Mouse (Mus musculus): ENCODE results near the gene P2rx3. TPM values are rescaled to one million over a fixed set of nuclear protein-coding genes. Genes with fewer than 3 reads are reported as not detected.

The P2rx3 gene
- polyA plus RNA-seq, 2 experiments: 0.69 to 0.81 TPM

DNA sequence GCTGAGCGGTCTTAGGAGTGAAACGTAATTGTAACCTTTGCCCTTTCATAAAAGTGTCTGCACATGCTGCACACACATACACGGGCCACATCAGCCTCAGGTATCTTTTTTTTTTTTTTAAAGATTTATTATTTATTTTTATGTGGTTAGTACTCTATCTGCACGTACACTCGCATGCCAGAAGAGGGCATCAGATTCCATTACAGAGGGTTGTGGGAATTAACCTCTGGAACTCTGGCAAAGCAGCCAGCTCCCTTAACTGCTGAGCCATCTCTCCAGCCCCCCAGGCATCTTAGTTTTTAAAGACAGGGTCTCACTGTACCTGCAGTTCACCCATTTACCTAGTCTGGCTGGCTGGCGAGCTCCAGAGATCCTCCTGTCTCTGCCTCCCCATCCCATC lies 22.4 kb upstream of the P2rx3 start:
- H3K4me1 ChIP-seq (ENCODE audit: control insufficient read depth, insufficient read depth, low read length): peaks cover 15% of the 10 kb centered on the region
- 78% methylated on average over 6 of the region's 6 CpGs for WGBS
- DNase-seq (ENCODE audit: low spot score) (no peak), ATAC-seq (ENCODE audit: low FRiP score, low read depth) (no peak)
- no peak overlapping the region for H3K9ac ChIP-seq (ENCODE audit: low read depth, low read length, severe bottlenecking)
- H3K36me3 ChIP-seq (ENCODE audit: control insufficient read depth, insufficient read depth, low read length): peaks cover 84% of the 10 kb centered on the region
- no peak overlapping the region for H3K4me3 ChIP-seq (replicated peaks; ENCODE audit: low read length)
- no peaks in the 10 kb centered on the region for H3K9me3 ChIP-seq (ENCODE audit: control insufficient read depth, low read length)
- peak overlapping the region; percentile 82 for H3K27ac ChIP-seq (replicated peaks; ENCODE audit: low read depth, low read length)
- peak overlapping the region; percentile 75; the same call in 1 of the 2 replicates for H3K4me2 ChIP-seq (replicated peaks; ENCODE audit: low read depth, low read length, severe bottlenecking)
- no peak for TF ChIP-seq POLR2A (IDR thresholded peaks at IDR 0.05; ENCODE audit: borderline replicate concordance, extremely low read depth, insufficient read depth, insufficient read length)
- no peaks in the 10 kb centered on the region for H3K27me3 ChIP-seq (ENCODE audit: control insufficient read depth, insufficient read depth, low read length)

DNA sequence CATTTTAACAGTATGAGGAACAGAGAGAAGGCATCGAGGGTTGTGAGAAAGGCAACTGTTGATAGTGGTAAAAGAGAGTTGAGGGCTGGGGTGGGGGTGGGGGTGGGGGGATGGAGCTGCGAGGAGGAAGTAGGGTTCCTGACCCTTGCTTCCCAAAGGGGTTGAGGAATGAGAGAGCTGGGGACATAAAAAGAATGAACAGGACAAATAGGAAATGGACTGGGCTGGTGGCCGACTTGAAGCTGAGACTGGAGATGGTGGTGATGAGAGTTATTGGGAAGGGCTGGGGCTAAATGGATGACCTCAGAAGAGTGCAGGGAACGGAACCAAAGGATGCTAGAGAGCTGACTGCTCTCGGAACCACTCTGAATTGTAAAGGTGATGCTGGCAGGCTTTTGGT lies 19.4 kb upstream of the P2rx3 start:
- Histone ChIP-seq H3K9me3 (ENCODE audit: control insufficient read depth, low read length) (no peaks in the 10 kb centered on the region), H3K27me3 (ENCODE audit: control insufficient read depth, insufficient read depth, low read length) (no peaks in the 10 kb centered on the region), H3K4me3 (replicated peaks; ENCODE audit: low read length) (no peak overlapping the region), H3K27ac (replicated peaks; ENCODE audit: low read depth, low read length) (no peak overlapping the region), H3K4me1 (ENCODE audit: control insufficient read depth, insufficient read depth, low read length) (peaks cover 15% of the 10 kb centered on the region), H3K9ac (ENCODE audit: low read depth, low read length, severe bottlenecking) (no peak overlapping the region), H3K36me3 (ENCODE audit: control insufficient read depth, insufficient read depth, low read length) (peaks cover 83% of the 10 kb centered on the region), H3K4me2 (replicated peaks; ENCODE audit: low read depth, low read length, severe bottlenecking) (no peak overlapping the region)
- DNase-seq (ENCODE audit: low spot score) (no peak), ATAC-seq (ENCODE audit: low FRiP score, low read depth) (no peak)
- 64% methylated on average over 5 of the region's 5 CpGs for WGBS
- TF ChIP-seq POLR2A (IDR thresholded peaks at IDR 0.05; ENCODE audit: borderline replicate concordance, extremely low read depth, insufficient read depth, insufficient read length): no peak

DNA sequence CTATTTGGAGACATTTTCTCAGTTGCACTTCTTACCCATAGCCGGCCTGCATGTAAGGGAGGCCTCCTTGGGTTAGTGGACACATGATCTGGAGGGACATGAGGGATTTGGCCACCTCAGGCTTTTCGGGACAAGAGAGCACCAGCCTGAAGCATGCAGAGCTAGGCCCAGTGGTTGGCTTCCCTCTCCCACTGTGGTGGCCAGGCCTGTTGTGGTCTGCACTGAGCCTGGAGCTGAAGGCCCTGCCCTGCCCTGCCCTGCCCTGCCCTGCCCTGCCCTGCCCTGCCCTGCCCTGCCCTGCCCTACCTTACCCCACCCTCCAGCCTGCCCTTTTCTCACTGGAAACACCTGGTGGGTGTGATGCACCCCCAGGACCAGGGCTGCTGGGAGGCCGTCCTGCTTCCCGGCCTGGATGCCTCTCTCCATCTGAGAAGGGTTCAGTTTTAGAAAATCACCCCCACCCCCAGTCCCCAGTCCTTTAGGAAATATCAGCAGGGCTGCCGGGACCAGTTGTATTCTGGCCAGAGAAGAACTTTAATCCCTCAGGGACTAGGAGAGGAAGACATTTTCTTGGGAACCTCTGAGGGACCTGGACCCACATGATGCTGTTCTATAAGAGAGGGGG lies 16.0 kb upstream of the P2rx3 start:
- Histone ChIP-seq H3K9ac (ENCODE audit: low read depth, low read length, severe bottlenecking) (no peak overlapping the region), H3K4me2 (replicated peaks; ENCODE audit: low read depth, low read length, severe bottlenecking) (no peak overlapping the region), H3K9me3 (ENCODE audit: control insufficient read depth, low read length) (no peaks in the 10 kb centered on the region), H3K27ac (replicated peaks; ENCODE audit: low read depth, low read length) (no peak overlapping the region), H3K36me3 (ENCODE audit: control insufficient read depth, insufficient read depth, low read length) (peaks cover 66% of the 10 kb centered on the region), H3K27me3 (ENCODE audit: control insufficient read depth, insufficient read depth, low read length) (no peaks in the 10 kb centered on the region), H3K4me1 (ENCODE audit: control insufficient read depth, insufficient read depth, low read length) (peaks cover 16% of the 10 kb centered on the region), H3K4me3 (replicated peaks; ENCODE audit: low read length) (no peak overlapping the region)
- 86% methylated on average over 5 of the region's 5 CpGs for WGBS
- no peak for TF ChIP-seq POLR2A (IDR thresholded peaks at IDR 0.05; ENCODE audit: borderline replicate concordance, extremely low read depth, insufficient read depth, insufficient read length)
- no peak for DNase-seq (ENCODE audit: low spot score)
- no peak for ATAC-seq (ENCODE audit: low FRiP score, low read depth)

DNA sequence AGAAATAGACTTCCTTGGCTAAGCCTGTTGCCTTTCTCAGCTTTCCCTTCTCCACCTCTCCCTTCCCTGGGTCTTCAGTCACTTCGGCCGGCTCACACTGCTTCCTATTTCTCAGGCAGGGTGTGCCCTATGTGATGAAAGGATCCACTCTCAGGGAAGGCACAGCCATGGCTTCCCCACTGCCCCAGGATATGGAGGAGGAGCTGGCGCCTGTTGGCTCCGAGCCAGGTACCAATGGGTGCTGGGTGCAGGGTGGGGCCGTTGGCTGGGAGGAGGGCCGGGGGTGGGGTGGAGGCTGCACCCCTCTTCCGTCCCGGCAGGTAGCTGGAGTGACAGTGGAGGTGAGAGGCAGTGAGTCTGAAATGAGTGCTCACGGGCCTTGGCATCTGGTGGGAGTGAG lies 13.5 kb upstream of the P2rx3 start:
- WGBS: 36% methylated on average over 9 of the region's 9 CpGs
- peak overlapping the region; percentile 71 for H3K4me2 ChIP-seq (replicated peaks; ENCODE audit: low read depth, low read length, severe bottlenecking)
- ATAC-seq (ENCODE audit: low FRiP score, low read depth) (no peak), DNase-seq (ENCODE audit: low spot score) (peak; percentile 23)
- H3K4me3 ChIP-seq (replicated peaks; ENCODE audit: low read length): peak overlapping the region; percentile 71
- H3K4me1 ChIP-seq (ENCODE audit: control insufficient read depth, insufficient read depth, low read length): peaks cover 18% of the 10 kb centered on the region
- peak overlapping the region; percentile 37 for H3K9ac ChIP-seq (ENCODE audit: low read depth, low read length, severe bottlenecking)
- H3K27ac ChIP-seq (replicated peaks; ENCODE audit: low read depth, low read length): peak overlapping the region; percentile 95
- H3K36me3 ChIP-seq (ENCODE audit: control insufficient read depth, insufficient read depth, low read length): peaks cover 55% of the 10 kb centered on the region
- no peak for TF ChIP-seq POLR2A (IDR thresholded peaks at IDR 0.05; ENCODE audit: borderline replicate concordance, extremely low read depth, insufficient read depth, insufficient read length)
- no peaks in the 10 kb centered on the region for H3K9me3 ChIP-seq (ENCODE audit: control insufficient read depth, low read length)
- H3K27me3 ChIP-seq (ENCODE audit: control insufficient read depth, insufficient read depth, low read length): no peaks in the 10 kb centered on the region

DNA sequence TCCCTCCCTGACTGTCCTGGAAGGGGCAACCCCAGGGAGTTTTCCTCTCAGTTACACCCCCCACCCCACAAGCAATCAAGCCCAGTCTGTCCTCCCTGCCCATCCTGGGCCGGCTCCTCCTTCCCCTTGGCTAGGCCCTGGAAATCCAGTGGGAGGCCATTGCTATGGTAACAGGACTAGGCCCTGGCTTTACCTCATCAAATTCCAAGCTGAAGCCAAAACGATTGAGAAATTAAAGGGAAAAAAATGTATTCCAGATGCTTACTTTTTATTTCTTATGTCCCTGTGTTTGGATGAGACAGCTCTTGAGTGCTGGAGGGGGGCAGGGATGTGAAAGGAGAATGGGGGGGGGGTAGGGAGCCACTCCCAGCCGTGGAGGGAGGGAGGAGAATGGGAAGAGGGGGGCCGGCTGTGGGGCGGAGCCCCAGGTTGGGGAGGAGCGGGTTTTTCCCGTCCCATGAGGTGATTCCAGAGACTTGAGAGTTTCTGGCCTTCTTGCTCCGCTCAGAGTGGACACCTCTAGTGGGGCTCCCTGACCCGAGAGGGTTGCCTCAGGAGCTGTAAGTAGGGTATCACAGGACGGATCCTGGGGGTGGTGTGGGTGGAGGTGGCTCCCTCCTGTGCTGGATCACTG lies 12.9 kb upstream of the P2rx3 start:
- 11% methylated on average over 10 of the region's 10 CpGs for WGBS
- ATAC-seq (ENCODE audit: low FRiP score, low read depth) (peak; percentile 68), DNase-seq (ENCODE audit: low spot score) (peak; percentile 92)
- Histone ChIP-seq H3K4me3 (replicated peaks; ENCODE audit: low read length) (peak overlapping the region; percentile 71), H3K36me3 (ENCODE audit: control insufficient read depth, insufficient read depth, low read length) (peaks cover 55% of the 10 kb centered on the region), H3K27me3 (ENCODE audit: control insufficient read depth, insufficient read depth, low read length) (no peaks in the 10 kb centered on the region), H3K27ac (replicated peaks; ENCODE audit: low read depth, low read length) (peak overlapping the region; percentile 95), H3K9me3 (ENCODE audit: control insufficient read depth, low read length) (no peaks in the 10 kb centered on the region), H3K4me1 (ENCODE audit: control insufficient read depth, insufficient read depth, low read length) (peaks cover 18% of the 10 kb centered on the region), H3K4me2 (replicated peaks; ENCODE audit: low read depth, low read length, severe bottlenecking) (peak overlapping the region; percentile 71), H3K9ac (ENCODE audit: low read depth, low read length, severe bottlenecking) (peak overlapping the region; percentile 37)
- TF ChIP-seq POLR2A (IDR thresholded peaks at IDR 0.05; ENCODE audit: borderline replicate concordance, extremely low read depth, insufficient read depth, insufficient read length): no peak
